Mouse (Mus musculus): ENCODE measurements around the gene Akap8l. TPM values are rescaled to one million over a fixed set of nuclear protein-coding genes. Genes with fewer than 3 reads are reported as not detected.

Akap8l gene
- polyA plus RNA-seq, 1 experiment = 363 TPM

GRCm38 (mm10) chr17:32312801-32313200 is 37.6 kb downstream of the Akap8l start:
- Histone ChIP-seq H3K27ac (ENCODE audit: insufficient read depth, low read length) (no peak overlapping the region), H3K4me3 (ENCODE audit: insufficient read depth, low read length) (no peak overlapping the region), H3K4me1 (ENCODE audit: control insufficient read depth, insufficient read depth, low read length) (no peaks in the 10 kb centered on the region)
- TF ChIP-seq POLR2A (IDR thresholded peaks at IDR 0.05; ENCODE audit: extremely low read depth, insufficient read depth, low read length) (no peak), CTCF (IDR thresholded peaks at IDR 0.05; ENCODE audit: extremely low read depth, insufficient read depth, low read length) (no peak)

GRCm38 (mm10) chr17:32307963-32308362 is 42.4 kb downstream of the Akap8l start:
- TF ChIP-seq CTCF (IDR thresholded peaks at IDR 0.05; ENCODE audit: extremely low read depth, insufficient read depth, low read length) (no peak), POLR2A (IDR thresholded peaks at IDR 0.05; ENCODE audit: extremely low read depth, insufficient read depth, low read length) (no peak)
- Histone ChIP-seq H3K4me3 (ENCODE audit: insufficient read depth, low read length) (no peak overlapping the region), H3K27ac (ENCODE audit: insufficient read depth, low read length) (no peak overlapping the region)

GRCm38 (mm10) chr17:32298125-32298524 is 52.3 kb downstream of the Akap8l start:
- Histone ChIP-seq H3K4me1 (ENCODE audit: control insufficient read depth, insufficient read depth, low read length) (no peaks in the 10 kb centered on the region), H3K27ac (ENCODE audit: insufficient read depth, low read length) (no peak overlapping the region), H3K4me3 (ENCODE audit: insufficient read depth, low read length) (no peak overlapping the region)
- TF ChIP-seq POLR2A (IDR thresholded peaks at IDR 0.05; ENCODE audit: extremely low read depth, insufficient read depth, low read length) = no peak
- no peak for TF ChIP-seq CTCF (IDR thresholded peaks at IDR 0.05; ENCODE audit: extremely low read depth, insufficient read depth, low read length)

More at GRCm38 (mm10) chr17:32307963-32308362, 42.4 kb downstream of the Akap8l start:
- H3K4me1 ChIP-seq (ENCODE audit: control insufficient read depth, insufficient read depth, low read length) = no peaks in the 10 kb centered on the region

GRCm38 (mm10) chr17:32295901-32296300 is 54.5 kb downstream of the Akap8l start:
- H3K4me3 ChIP-seq (ENCODE audit: insufficient read depth, low read length) = no peak overlapping the region
- H3K27ac ChIP-seq (ENCODE audit: insufficient read depth, low read length) = no peak overlapping the region
- TF ChIP-seq CTCF (IDR thresholded peaks at IDR 0.05; ENCODE audit: extremely low read depth, insufficient read depth, low read length) = no peak
- no peak for TF ChIP-seq POLR2A (IDR thresholded peaks at IDR 0.05; ENCODE audit: extremely low read depth, insufficient read depth, low read length)
- no peaks in the 10 kb centered on the region for H3K4me1 ChIP-seq (ENCODE audit: control insufficient read depth, insufficient read depth, low read length)

GRCm38 (mm10) chr17:32295160-32295559 is 55.2 kb downstream of the Akap8l start:
- Histone ChIP-seq H3K4me3 (ENCODE audit: insufficient read depth, low read length) (no peak overlapping the region), H3K27ac (ENCODE audit: insufficient read depth, low read length) (no peak overlapping the region), H3K4me1 (ENCODE audit: control insufficient read depth, insufficient read depth, low read length) (no peaks in the 10 kb centered on the region)
- TF ChIP-seq POLR2A (IDR thresholded peaks at IDR 0.05; ENCODE audit: extremely low read depth, insufficient read depth, low read length) (no peak), CTCF (IDR thresholded peaks at IDR 0.05; ENCODE audit: extremely low read depth, insufficient read depth, low read length) (no peak)

GRCm38 (mm10) chr17:32285138-32285670 is 65.2 kb downstream of the Akap8l start:
- H3K4me1 ChIP-seq (ENCODE audit: control insufficient read depth, insufficient read depth, low read length) = peaks cover 4% of the 10 kb centered on the region
- TF ChIP-seq CTCF (IDR thresholded peaks at IDR 0.05; ENCODE audit: extremely low read depth, insufficient read depth, low read length) (no peak), POLR2A (IDR thresholded peaks at IDR 0.05; ENCODE audit: extremely low read depth, insufficient read depth, low read length) (no peak)
- peak overlapping the region; percentile 72 for H3K4me3 ChIP-seq (ENCODE audit: insufficient read depth, low read length)
- no peak overlapping the region for H3K27ac ChIP-seq (ENCODE audit: insufficient read depth, low read length)

- peaks cover 5% of the 10 kb centered on the region for H3K4me1 ChIP-seq (ENCODE audit: control insufficient read depth, insufficient read depth, low read length)
- H3K4me3 ChIP-seq (ENCODE audit: insufficient read depth, low read length) = peak within 1 kb of the TSS; percentile 72
- peak within 1 kb of the TSS; percentile 97 for H3K27ac ChIP-seq (ENCODE audit: insufficient read depth, low read length)
- no peak for TF ChIP-seq CTCF (IDR thresholded peaks at IDR 0.05; ENCODE audit: extremely low read depth, insufficient read depth, low read length)
- peak; percentile 84 for TF ChIP-seq POLR2A (IDR thresholded peaks at IDR 0.05; ENCODE audit: extremely low read depth, insufficient read depth, low read length)
These were observed 65.9 kb downstream of the Akap8l start, which contains the start of gene Brd4 for GRCm38 (mm10) chr17:32284262-32285137. TSS of gene Brd4 (minus strand) at chr17:32284722.

- H3K4me3 ChIP-seq (ENCODE audit: insufficient read depth, low read length) = peak overlapping the region; percentile 72
- H3K27ac ChIP-seq (ENCODE audit: insufficient read depth, low read length) = peak overlapping the region; percentile 97
- peaks cover 5% of the 10 kb centered on the region for H3K4me1 ChIP-seq (ENCODE audit: control insufficient read depth, insufficient read depth, low read length)
- no peak for TF ChIP-seq CTCF (IDR thresholded peaks at IDR 0.05; ENCODE audit: extremely low read depth, insufficient read depth, low read length)
- no peak for TF ChIP-seq POLR2A (IDR thresholded peaks at IDR 0.05; ENCODE audit: extremely low read depth, insufficient read depth, low read length)
These were observed 66.6 kb downstream of the Akap8l start for GRCm38 (mm10) chr17:32283771-32284221.

- H3K27ac ChIP-seq (ENCODE audit: insufficient read depth, low read length) = peak overlapping the region; percentile 61; the same call in 1 of the 2 replicates
- peaks cover 5% of the 10 kb centered on the region for H3K4me1 ChIP-seq (ENCODE audit: control insufficient read depth, insufficient read depth, low read length)
- H3K4me3 ChIP-seq (ENCODE audit: insufficient read depth, low read length) = peak overlapping the region; percentile 72
- TF ChIP-seq CTCF (IDR thresholded peaks at IDR 0.05; ENCODE audit: extremely low read depth, insufficient read depth, low read length) (no peak), POLR2A (IDR thresholded peaks at IDR 0.05; ENCODE audit: extremely low read depth, insufficient read depth, low read length) (no peak)
These were observed 67.1 kb downstream of the Akap8l start for GRCm38 (mm10) chr17:32283341-32283740.

All from cortical plate, adult 2 months (tissue).